Mouse (Mus musculus) MEL (cell line): ENCODE measurements at regions not wholly inside any gene's neighbourhood (a gene's known extent, or its start where the extent isn't known, plus 50 kb on each side); places are given as distances from the start of the nearest gene placed in this dataset.

ENCODE experiments used
- DNase-seq: peaks from one replicate; pipeline ENCODE4 v3.0.0; 2011; ENCODE audit warnings: low read depth, low spot score
- H3K27ac ChIP-seq: 2 replicates; pipeline ENCODE4 v1.5.1; 2012; ENCODE audit warnings: low read depth, mild to moderate bottlenecking, control low read depth, low read length, moderate library complexity; ENCODE audit not compliant: control insufficient read depth
- H3K27me3 ChIP-seq, 2 experiments: fragments of 150-350 bp in 1 of 2; sonication (generic) in 1 of 2; 2 replicates each; pipeline ENCODE4 v1.6.1; 2012; ENCODE audit warnings: low read length in 2 of 2, mild to moderate bottlenecking in 2 of 2, improper control_type of control experiment in 1 of 2, moderate library complexity in 1 of 2; ENCODE audit not compliant: insufficient read depth in 2 of 2, control insufficient read depth in 1 of 2
- H3K36me3 ChIP-seq, 2 experiments: 2 replicates each; pipeline ENCODE4 v1.6.1; 2012 to 2014; ENCODE audit warnings: low read length in 2 of 2, improper control_type of control experiment in 1 of 2, inconsistent platforms in 1 of 2, mild to moderate bottlenecking in 1 of 2; ENCODE audit not compliant: insufficient read depth in 2 of 2, control insufficient read depth in 1 of 2
- H3K4me1 ChIP-seq, 2 experiments: fragments of 150-350 bp in 1 of 2; sonication (generic) in 1 of 2; 2 replicates each; pipeline ENCODE4 v1.6.1; 2012; ENCODE audit warnings: low read length in 2 of 2, improper control_type of control experiment in 1 of 2, mild to moderate bottlenecking in 1 of 2; ENCODE audit not compliant: insufficient read depth in 2 of 2, control insufficient read depth in 1 of 2
- H3K4me3 ChIP-seq, 2 experiments: fragments of 150-350 bp in 1 of 2; sonication (generic) in 1 of 2; 2 replicates each; pipeline ENCODE4 v1.5.1; 2012; ENCODE audit warnings: low read depth in 2 of 2, low read length in 2 of 2, mild to moderate bottlenecking in 2 of 2, moderate library complexity in 2 of 2, control low read depth in 1 of 2, improper control_type of control experiment in 1 of 2; ENCODE audit not compliant: control insufficient read depth in 1 of 2, insufficient read depth in 1 of 2
- H3K79me2 ChIP-seq: 2 replicates; pipeline ENCODE4 v1.6.1; 2012; ENCODE audit warnings: mild to moderate bottlenecking, low read length, moderate library complexity; ENCODE audit not compliant: control insufficient read depth, poor library complexity, insufficient read depth
- H3K9ac ChIP-seq: 2 replicates; pipeline ENCODE4 v1.6.1; 2012; ENCODE audit warnings: low read depth, mild to moderate bottlenecking, control low read depth, low read length, moderate library complexity; ENCODE audit not compliant: control insufficient read depth, poor library complexity, severe bottlenecking
- H3K9me3 ChIP-seq: fragments of 150-350 bp; sonication (generic); replicated peaks from 2 replicates; pipeline ENCODE4 v1.6.1; 2012; ENCODE audit warnings: mild to moderate bottlenecking, low read length, improper control_type of control experiment, moderate library complexity; ENCODE audit not compliant: insufficient read depth
- ELF1 ChIP-seq: IDR thresholded peaks from 2 replicates; pipeline ENCODE4 v1.6.1; 2014; ENCODE audit warnings: low read depth, mild to moderate bottlenecking, inconsistent platforms, low read length, improper control_type of control experiment, moderate library complexity
- ETS1 ChIP-seq: IDR thresholded peaks from 2 replicates; pipeline ENCODE4 v1.6.1; 2012; ENCODE audit warnings: low read depth, mild to moderate bottlenecking, inconsistent platforms, low read length, improper control_type of control experiment, moderate library complexity
- GABPA ChIP-seq: IDR thresholded peaks from 2 replicates; pipeline ENCODE4 v1.6.1; 2012; ENCODE audit warnings: low read depth, mild to moderate bottlenecking, inconsistent platforms, low read length, improper control_type of control experiment, moderate library complexity
- JUND ChIP-seq: IDR thresholded peaks from 2 replicates; pipeline ENCODE4 v1.6.1; 2011; ENCODE audit warnings: low read depth, mild to moderate bottlenecking, improper control_type of control experiment, low read length
- MAFK ChIP-seq: IDR thresholded peaks from 2 replicates; pipeline ENCODE4 v1.6.1; 2011; ENCODE audit warnings: low read depth, mild to moderate bottlenecking, low read length, improper control_type of control experiment, borderline replicate concordance
- MAZ ChIP-seq: IDR thresholded peaks from 2 replicates; pipeline ENCODE4 v1.6.1; 2012; ENCODE audit warnings: low read depth, mild to moderate bottlenecking, inconsistent platforms, low read length, improper control_type of control experiment
- NELFE ChIP-seq: IDR thresholded peaks from 2 replicates; pipeline ENCODE4 v1.6.1; 2011; ENCODE audit warnings: low read depth, low read length, improper control_type of control experiment
- POLR2A ChIP-seq, 2 experiments: IDR thresholded peaks; 2 replicates each; pipeline ENCODE4 v1.6.1; 2011 to 2012; ENCODE audit warnings: low read length in 2 of 2, mild to moderate bottlenecking in 2 of 2, control low read depth in 1 of 2, improper control_type of control experiment in 1 of 2, low read depth in 1 of 2, moderate library complexity in 1 of 2; ENCODE audit not compliant: control insufficient read depth in 1 of 2, insufficient read depth in 1 of 2, poor library complexity in 1 of 2
- POLR2AphosphoS2 ChIP-seq: IDR thresholded peaks from 2 replicates; pipeline ENCODE4 v1.6.1; 2011; ENCODE audit warnings: low read length, improper control_type of control experiment
- POLR2AphosphoS5 ChIP-seq: IDR thresholded peaks from 2 replicates; pipeline ENCODE4 v1.6.1; 2012; ENCODE audit warnings: low read depth, borderline replicate concordance, mild to moderate bottlenecking, inconsistent platforms, low read length, moderate library complexity, mixed read lengths
- RCOR1 ChIP-seq: IDR thresholded peaks from 2 replicates; pipeline ENCODE4 v1.6.1; 2012; ENCODE audit warnings: low read depth, mild to moderate bottlenecking, inconsistent platforms, low read length, improper control_type of control experiment
- TAL1 ChIP-seq: IDR thresholded peaks from 2 replicates; pipeline ENCODE4 v1.6.1; 2012; ENCODE audit warnings: mild to moderate bottlenecking, inconsistent platforms, low read length, moderate library complexity, mixed read lengths
- TBP ChIP-seq: IDR thresholded peaks from 2 replicates; pipeline ENCODE4 v1.8.0; 2011; ENCODE audit warnings: low read depth, low read length, improper control_type of control experiment
- TCF12 ChIP-seq: IDR thresholded peaks from 2 replicates; pipeline ENCODE4 v1.6.1; 2014; ENCODE audit warnings: low read depth, mild to moderate bottlenecking, inconsistent platforms, low read length, improper control_type of control experiment, moderate library complexity
- USF2 ChIP-seq, 2 experiments: IDR thresholded peaks; 2 replicates each; pipeline ENCODE4 v1.6.1; 2011 to 2012; ENCODE audit warnings: improper control_type of control experiment in 2 of 2, low read length in 2 of 2, borderline replicate concordance in 1 of 2, inconsistent platforms in 1 of 2, low read depth in 1 of 2, mild to moderate bottlenecking in 1 of 2; ENCODE audit not compliant: insufficient read depth in 1 of 2
- ZKSCAN1 ChIP-seq: IDR thresholded peaks from 2 replicates; pipeline ENCODE4 v1.6.1; 2012; ENCODE audit warnings: low read depth, mild to moderate bottlenecking, inconsistent platforms, low read length, improper control_type of control experiment, moderate library complexity
- ZMIZ1 ChIP-seq: IDR thresholded peaks from 2 replicates; pipeline ENCODE4 v1.6.1; 2012; ENCODE audit warnings: low read depth, mild to moderate bottlenecking, inconsistent platforms, low read length, improper control_type of control experiment, moderate library complexity

DNA sequence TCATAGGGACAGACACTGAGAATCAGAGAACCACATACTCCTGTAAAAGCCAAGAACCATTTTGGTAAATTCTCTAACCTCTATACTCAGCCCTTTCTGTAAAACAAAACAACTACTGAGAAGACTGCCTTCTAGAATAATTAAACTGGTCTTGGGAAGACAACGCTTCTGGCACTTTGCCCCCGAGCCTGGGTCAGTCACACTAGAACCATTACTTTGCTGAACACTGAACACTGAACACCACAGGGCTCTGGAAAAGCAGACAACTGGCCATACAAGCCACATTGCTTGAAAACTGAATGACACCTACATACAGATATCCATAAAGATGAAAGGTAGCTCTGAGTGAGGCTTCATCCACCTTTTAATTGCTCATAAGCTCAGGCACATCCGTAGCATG is 268.0 kb downstream of the Pax1 start:
- no peaks in the 10 kb centered on the region for H3K27me3 ChIP-seq
- H3K36me3 ChIP-seq, result no peaks in the 10 kb centered on the region
- H3K9me3 ChIP-seq, result no peaks in the 10 kb centered on the region
- H3K27ac ChIP-seq, result no peak overlapping the region
- no peak overlapping the region for H3K9ac ChIP-seq
- H3K4me3 ChIP-seq, result no peak overlapping the region
- no peaks in the 10 kb centered on the region for H3K4me1 ChIP-seq
- TF ChIP-seq POLR2AphosphoS5, result no peak
- TF ChIP-seq JUND, result no peak
- TF ChIP-seq TCF12, result no peak
- TF ChIP-seq, all 39 proteins: peak for 0
- DNase-seq, result no peak
- H3K79me2 ChIP-seq, result no peaks in the 10 kb centered on the region

DNA sequence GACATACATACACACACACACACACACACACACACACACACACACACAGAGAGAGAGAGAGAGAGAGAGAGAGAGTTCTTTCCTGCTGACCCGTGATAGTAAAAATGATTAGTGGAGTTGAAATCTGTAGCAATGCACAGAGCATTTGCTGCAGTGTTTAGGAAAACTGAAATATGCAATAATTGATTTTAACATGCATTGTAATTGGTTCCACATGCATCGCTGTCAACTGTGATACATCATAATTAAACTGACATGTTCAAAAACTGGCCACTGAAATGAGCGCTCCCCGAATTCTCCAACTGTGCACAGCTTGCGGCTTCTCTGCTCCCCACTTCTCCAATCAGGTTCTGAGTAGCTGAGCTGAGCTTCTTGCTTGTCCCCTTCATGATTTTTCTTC is 265.4 kb downstream of the Pax1 start:
- Histone ChIP-seq H3K27ac (no peak overlapping the region), H3K36me3 (no peaks in the 10 kb centered on the region), H3K79me2 (no peaks in the 10 kb centered on the region), H3K9me3 (no peaks in the 10 kb centered on the region), H3K4me1 (no peaks in the 10 kb centered on the region), H3K27me3 (no peaks in the 10 kb centered on the region), H3K9ac (no peak overlapping the region), H3K4me3 (no peak overlapping the region)
- DNase-seq, result no peak
- TF ChIP-seq MAZ (no peak), TAL1 (no peak), USF2 (IDR thresholded peaks at IDR 0.05; ENCODE audit: borderline replicate concordance in 1 of 2, insufficient read depth in 1 of 2, low read depth in 1 of 2, low read length in 2 of 2) (no peak), JUND (no peak), NELFE (no peak), ZKSCAN1 (no peak), POLR2AphosphoS2 (no peak), TBP (no peak), POLR2A (IDR thresholded peaks at IDR 0.05; ENCODE audit: control insufficient read depth in 1 of 2, insufficient read depth in 1 of 2, low read depth in 1 of 2, low read length in 2 of 2, poor library complexity in 1 of 2) (no peak), RCOR1 (no peak), GABPA (no peak), ZMIZ1 (no peak), ETS1 (no peak), MAFK (no peak)

DNA sequence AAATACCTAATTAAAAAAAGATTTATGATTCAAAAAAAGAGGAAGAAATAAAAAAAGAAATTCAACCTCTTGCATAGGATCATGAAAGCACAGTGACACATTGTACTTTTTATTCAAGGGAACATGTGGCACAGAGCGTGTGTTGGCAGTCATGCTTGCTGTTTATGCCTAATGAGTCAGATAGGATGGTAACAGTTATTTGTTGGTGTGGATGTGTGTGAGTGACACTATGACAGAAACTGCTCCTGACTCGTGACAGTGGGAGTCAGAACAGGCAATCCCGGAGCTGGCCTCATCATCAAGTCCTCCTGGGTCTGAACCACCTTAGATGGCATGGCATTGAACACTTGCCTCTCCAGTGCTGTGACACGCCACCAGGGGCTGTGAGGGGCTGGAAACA is 261.4 kb downstream of the Pax1 start:
- Histone ChIP-seq H3K36me3 (no peaks in the 10 kb centered on the region), H3K27me3 (no peaks in the 10 kb centered on the region)
- DNase-seq, result no peak
- TF ChIP-seq POLR2A (IDR thresholded peaks at IDR 0.05; ENCODE audit: control insufficient read depth in 1 of 2, insufficient read depth in 1 of 2, low read depth in 1 of 2, low read length in 2 of 2, poor library complexity in 1 of 2) (no peak), ELF1 (no peak), ZMIZ1 (no peak)
- TF ChIP-seq, all 39 proteins: peak for 0
- Histone ChIP-seq H3K4me3 (no peak overlapping the region), H3K27ac (no peak overlapping the region), H3K9me3 (no peaks in the 10 kb centered on the region), H3K9ac (no peak overlapping the region), H3K4me1 (no peaks in the 10 kb centered on the region), H3K79me2 (no peaks in the 10 kb centered on the region)
